Mouse (Mus musculus): ENCODE results near the gene Olfr128. TPM values are rescaled to one million over a fixed set of nuclear protein-coding genes. Genes with fewer than 3 reads are reported as not detected.
"Not testable (repeated sequence)": the region's sequence is repeated elsewhere in the genome, so short reads cannot be mapped to it uniquely, and the experiment has no call there.

Gene Olfr128
- total RNA-seq (2021), result not detected
- polyA plus RNA-seq (2012; rRNA removed), result not detected in 2 replicates
- long read RNA-seq, result 0 reads

DNA sequence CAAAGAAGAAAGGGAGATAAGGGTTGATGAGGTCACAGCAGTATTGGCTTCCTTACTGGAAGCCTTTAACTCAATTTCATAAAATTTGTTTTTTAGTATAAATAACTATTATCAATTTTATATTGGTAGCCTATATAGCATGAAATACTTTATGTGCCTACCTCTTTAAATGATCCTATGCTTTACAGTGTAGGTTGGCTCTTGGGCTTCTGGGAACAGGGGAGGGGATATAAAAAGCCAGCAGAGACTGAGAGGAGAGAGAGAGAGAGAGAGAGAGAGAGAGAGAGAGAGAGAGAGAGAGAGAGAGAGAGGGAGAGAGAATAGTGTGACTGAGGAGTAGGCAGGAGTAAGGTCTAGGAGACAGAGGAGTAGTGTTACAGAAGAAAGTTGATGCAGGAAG is at the start of gene Olfr128:
Olfr128 (plus strand) TSS at position 301 of the 400 bp plus-strand sequence.
- DNase-seq, result no peak

DNA sequence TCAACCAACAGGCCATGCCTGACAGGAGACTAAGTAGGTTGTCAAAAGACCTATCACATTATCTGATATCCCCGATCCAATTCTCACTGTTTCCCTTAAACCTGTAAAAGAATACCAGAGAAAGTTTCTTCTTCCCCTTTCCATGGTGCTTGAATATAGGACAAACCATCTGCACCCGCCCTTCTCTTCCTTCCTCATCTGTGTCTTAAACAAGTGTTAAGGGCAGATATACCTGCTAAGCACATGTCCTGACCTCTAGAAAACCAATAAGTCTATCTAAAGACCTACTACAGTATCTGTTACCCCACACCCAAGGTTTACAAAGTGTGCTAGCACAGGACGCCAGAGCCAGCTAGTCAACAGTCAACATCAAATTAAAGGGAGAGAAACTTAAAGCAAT is 46.5 kb upstream of the Olfr128 start:
- DNase-seq, result no peak

- DNase-seq, result no peak
Observed at GRCm38 (mm10) chr17:37900137-37900536, 20.2 kb upstream of the Olfr128 start, which contains the start of gene Olfr127. Gene Olfr127 (plus strand): TSS chr17:37900437.

- DNase-seq, result not testable (repeated sequence)
Observed at GRCm38 (mm10) chr17:37906821-37907220, 13.5 kb upstream of the Olfr128 start.

- DNase-seq, result no peak
Observed at GRCm38 (mm10) chr17:37952979-37953378, 32.6 kb downstream of the Olfr128 start, which contains the start of gene Olfr761. Gene Olfr761 (minus strand): TSS chr17:37953079.

- no peak for DNase-seq
Observed at GRCm38 (mm10) chr17:37973591-37973990, 53.2 kb downstream of the Olfr128 start.

Other genes starting within 250 kb of the Olfr128 start
- not detected for gene Olfr119, start 224.0 kb upstream of the Olfr128 start, total RNA-seq (2021)
- not detected in 2 replicates for gene Olfr119, start 224.0 kb upstream of the Olfr128 start, polyA plus RNA-seq (2012; rRNA removed)
- not detected for gene Olfr120, start 198.7 kb upstream of the Olfr128 start, total RNA-seq (2021)
- not detected in 2 replicates for gene Olfr120, start 198.7 kb upstream of the Olfr128 start, polyA plus RNA-seq (2012; rRNA removed)
- gene Olfr121, start 171.7 kb upstream of the Olfr128 start, total RNA-seq (2021), result not detected
- not detected in 2 replicates for gene Olfr121, start 171.7 kb upstream of the Olfr128 start, polyA plus RNA-seq (2012; rRNA removed)
- not detected for gene Olfr122, start 151.9 kb upstream of the Olfr128 start, total RNA-seq (2021)
- not detected in 2 replicates for gene Olfr122, start 151.9 kb upstream of the Olfr128 start, polyA plus RNA-seq (2012; rRNA removed)
- not detected for gene Olfr123, start 127.0 kb upstream of the Olfr128 start, total RNA-seq (2021)
- gene Olfr123, start 127.0 kb upstream of the Olfr128 start, polyA plus RNA-seq (2012; rRNA removed), result not detected in 2 replicates
- not detected for gene Olfr124, start 120.7 kb upstream of the Olfr128 start, total RNA-seq (2021)
- gene Olfr124, start 120.7 kb upstream of the Olfr128 start, polyA plus RNA-seq (2012; rRNA removed), result not detected in 2 replicates
- gene Olfr125, start 87.6 kb upstream of the Olfr128 start, total RNA-seq (2021), result not detected
- gene Olfr125, start 87.6 kb upstream of the Olfr128 start, polyA plus RNA-seq (2012; rRNA removed), result not detected in 2 replicates
- gene Olfr126, start 73.1 kb upstream of the Olfr128 start, total RNA-seq (2021), result not detected
- gene Olfr126, start 73.1 kb upstream of the Olfr128 start, polyA plus RNA-seq (2012; rRNA removed), result not detected in 2 replicates
- gene Olfr127, start 20.1 kb upstream of the Olfr128 start, total RNA-seq (2021), result not detected
- not detected in 2 replicates for gene Olfr127, start 20.1 kb upstream of the Olfr128 start, polyA plus RNA-seq (2012; rRNA removed)
- gene Olfr761, start 32.5 kb downstream of the Olfr128 start, total RNA-seq (2021), result not detected
- not detected in 2 replicates for gene Olfr761, start 32.5 kb downstream of the Olfr128 start, polyA plus RNA-seq (2012; rRNA removed)
- gene Olfr129, start 139.5 kb downstream of the Olfr128 start, total RNA-seq (2021), result not detected
- gene Olfr129, start 139.5 kb downstream of the Olfr128 start, polyA plus RNA-seq (2012; rRNA removed), result not detected in 2 replicates
- not detected for gene Olfr130, start 143.4 kb downstream of the Olfr128 start, total RNA-seq (2021)
- not detected in 2 replicates for gene Olfr130, start 143.4 kb downstream of the Olfr128 start, polyA plus RNA-seq (2012; rRNA removed)
- gene Olfr131, start 168.1 kb downstream of the Olfr128 start, total RNA-seq (2021), result not detected
- not detected in 2 replicates for gene Olfr131, start 168.1 kb downstream of the Olfr128 start, polyA plus RNA-seq (2012; rRNA removed)
- not detected for gene Olfr132, start 214.0 kb downstream of the Olfr128 start, total RNA-seq (2021)
- not detected in 2 replicates for gene Olfr132, start 214.0 kb downstream of the Olfr128 start, polyA plus RNA-seq (2012; rRNA removed)
- gene Olfr133, start 224.7 kb downstream of the Olfr128 start, total RNA-seq (2021), result not detected
- not detected in 2 replicates for gene Olfr133, start 224.7 kb downstream of the Olfr128 start, polyA plus RNA-seq (2012; rRNA removed)

All from adrenal gland, adult 2 months (tissue).